Mouse (Mus musculus) spleen, adult 2 months (tissue): ENCODE data around the gene Ccdc171.

Experiments used
- CTCF ChIP-seq: fragments of 200-500 bp; IDR thresholded peaks from 2 replicates; pipeline ENCODE4 v1.5.1; 2011; ENCODE audit warnings: mild to moderate bottlenecking, inconsistent platforms; ENCODE audit not compliant: insufficient read depth, insufficient read length, insufficient replicate concordance; ENCODE audit errors: extremely low read depth
- POLR2A ChIP-seq: fragments of 200-500 bp; IDR thresholded peaks from 2 replicates; pipeline ENCODE4 v1.6.1; 2011; ENCODE audit warnings: low read depth, low read length, inconsistent platforms

DNA sequence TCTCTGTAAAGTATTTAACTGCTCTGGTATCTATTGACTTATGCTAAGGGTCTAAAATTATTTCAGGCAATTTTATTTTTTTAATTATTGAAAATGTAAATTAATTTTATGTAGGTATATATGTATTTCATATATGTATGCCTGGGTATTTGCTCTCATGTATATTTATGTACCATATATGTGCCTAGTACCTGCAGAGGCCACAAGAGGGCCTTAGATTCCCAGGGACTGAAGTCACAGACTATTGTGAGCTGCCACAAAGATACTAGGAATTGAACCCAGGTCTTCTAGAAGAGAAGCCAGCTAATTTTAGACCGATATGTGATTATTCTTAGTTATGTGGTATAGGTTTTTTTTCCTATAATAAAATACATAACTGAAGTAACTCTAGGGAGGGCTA lies 62.2 kb downstream of the Ccdc171 start:
- TF ChIP-seq POLR2A (no peak), CTCF (no peak)
